Mouse (Mus musculus): Measurements from ENCODE around the gene Ncs1. TPM values are rescaled to one million over a fixed set of nuclear protein-coding genes. Genes with fewer than 3 reads are reported as not detected.

Ncs1 gene
- polyA plus RNA-seq, 1 experiment from 2014 or later = 42.8 TPM

- H3K9ac ChIP-seq (ENCODE audit: low read depth, low read length) = no peak overlapping the region
- no peak for ATAC-seq (replicated peaks; ENCODE audit: insufficient number of reproducible peaks, low FRiP score, low TSS enrichment)
- H3K4me3 ChIP-seq (ENCODE audit: low read depth, low read length) = no peak overlapping the region
- no peaks in the 10 kb centered on the region for H3K27me3 ChIP-seq (ENCODE audit: control insufficient read depth, insufficient read depth, low read length)
- H3K4me2 ChIP-seq = no peak overlapping the region
- no peak overlapping the region for H3K27ac ChIP-seq (ENCODE audit: low read depth, low read length)
- no peaks in the 10 kb centered on the region for H3K36me3 ChIP-seq (ENCODE audit: control insufficient read depth, insufficient read depth, low read length)
- H3K4me1 ChIP-seq (ENCODE audit: control insufficient read depth, insufficient read depth, low read length) = 0 out of 2 replicates have a peak, but pooled peaks cover 9% of the 10 kb centered on the region
- 69% methylated on average over 10 of the region's 10 CpGs for WGBS (ENCODE audit: insufficient replicate concordance)
- no peaks in the 10 kb centered on the region for H3K9me3 ChIP-seq (replicated peaks; ENCODE audit: control insufficient read depth, low read length)
Measured at GRCm38 (mm10) chr2:31327186-31327585, 81.6 kb downstream of the Ncs1 start.

GRCm38 (mm10) chr2:31337706-31338330 is 92.2 kb downstream of the Ncs1 start:
- 37% methylated on average over 12 of the region's 12 CpGs for WGBS (ENCODE audit: insufficient replicate concordance)
- H3K4me2 ChIP-seq = no peak overlapping the region
- H3K9ac ChIP-seq (ENCODE audit: low read depth, low read length) = no peak overlapping the region
- H3K36me3 ChIP-seq (ENCODE audit: control insufficient read depth, insufficient read depth, low read length) = no peaks in the 10 kb centered on the region
- peaks cover 6% of the 10 kb centered on the region; the same call in 1 of the 2 replicates for H3K27me3 ChIP-seq (ENCODE audit: control insufficient read depth, insufficient read depth, low read length)
- ATAC-seq (replicated peaks; ENCODE audit: insufficient number of reproducible peaks, low FRiP score, low TSS enrichment) = no peak
- peaks cover 34% of the 10 kb centered on the region for H3K4me1 ChIP-seq (ENCODE audit: control insufficient read depth, insufficient read depth, low read length)
- H3K4me3 ChIP-seq (ENCODE audit: low read depth, low read length) = no peak overlapping the region
- no peaks in the 10 kb centered on the region for H3K9me3 ChIP-seq (replicated peaks; ENCODE audit: control insufficient read depth, low read length)
- H3K27ac ChIP-seq (ENCODE audit: low read depth, low read length) = no peak overlapping the region

GRCm38 (mm10) chr2:31339826-31340225 is 94.2 kb downstream of the Ncs1 start:
- H3K9ac ChIP-seq (ENCODE audit: low read depth, low read length) = no peak overlapping the region
- H3K4me3 ChIP-seq (ENCODE audit: low read depth, low read length) = no peak overlapping the region
- H3K9me3 ChIP-seq (replicated peaks; ENCODE audit: control insufficient read depth, low read length) = no peaks in the 10 kb centered on the region
- H3K27ac ChIP-seq (ENCODE audit: low read depth, low read length) = no peak overlapping the region
- no peak for ATAC-seq (replicated peaks; ENCODE audit: insufficient number of reproducible peaks, low FRiP score, low TSS enrichment)
- WGBS (ENCODE audit: insufficient replicate concordance) = 42% methylated on average over 9 of the region's 9 CpGs
- H3K36me3 ChIP-seq (ENCODE audit: control insufficient read depth, insufficient read depth, low read length) = no peaks in the 10 kb centered on the region
- peaks cover 6% of the 10 kb centered on the region for H3K27me3 ChIP-seq (ENCODE audit: control insufficient read depth, insufficient read depth, low read length)
- H3K4me1 ChIP-seq (ENCODE audit: control insufficient read depth, insufficient read depth, low read length) = peaks cover 33% of the 10 kb centered on the region
- no peak overlapping the region for H3K4me2 ChIP-seq

DNA sequence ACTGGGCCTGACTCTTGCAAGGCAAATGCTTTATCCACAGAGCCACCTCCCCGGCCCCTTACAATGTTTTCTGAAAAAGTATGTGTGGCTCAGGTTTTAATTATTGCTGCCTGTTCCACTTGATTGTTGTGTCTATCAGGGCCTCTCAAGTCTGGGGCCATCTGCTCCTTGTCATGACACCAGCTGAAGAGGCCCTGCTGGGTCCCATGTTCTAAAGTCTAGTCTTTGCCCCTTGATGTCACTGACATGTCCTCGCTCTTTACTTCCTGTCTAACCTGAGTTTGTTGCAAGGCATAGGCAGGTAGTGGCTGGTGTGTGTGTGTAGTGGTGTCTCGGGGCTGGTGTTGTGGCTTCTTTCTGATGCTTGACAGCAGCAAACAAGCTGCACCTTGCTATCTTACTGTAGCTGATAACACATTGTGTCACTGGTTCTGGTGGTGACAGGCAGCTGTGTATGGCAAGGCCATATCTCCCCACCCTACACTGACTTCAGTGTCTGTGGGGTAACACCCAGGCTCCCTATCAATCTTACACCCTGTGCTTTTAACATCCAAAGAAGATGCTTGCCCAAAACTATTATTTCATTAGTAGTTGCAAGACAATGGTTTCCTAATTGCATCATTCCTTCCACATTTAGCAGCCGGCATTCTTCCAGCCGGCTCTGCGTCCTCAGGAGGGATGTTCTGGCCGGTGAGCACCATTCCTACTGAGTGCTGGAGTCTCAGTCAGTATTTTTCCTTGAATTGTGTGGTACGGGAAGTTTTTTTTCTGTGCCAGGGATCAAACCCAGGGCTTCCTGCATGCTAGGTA is 96.3 kb downstream of the Ncs1 start:
- Histone ChIP-seq H3K4me2 (no peak overlapping the region), H3K4me1 (ENCODE audit: control insufficient read depth, insufficient read depth, low read length) (peaks cover 33% of the 10 kb centered on the region), H3K9me3 (replicated peaks; ENCODE audit: control insufficient read depth, low read length) (no peaks in the 10 kb centered on the region), H3K36me3 (ENCODE audit: control insufficient read depth, insufficient read depth, low read length) (no peaks in the 10 kb centered on the region), H3K27me3 (ENCODE audit: control insufficient read depth, insufficient read depth, low read length) (peaks cover 8% of the 10 kb centered on the region), H3K9ac (ENCODE audit: low read depth, low read length) (no peak overlapping the region), H3K4me3 (ENCODE audit: low read depth, low read length) (no peak overlapping the region), H3K27ac (ENCODE audit: low read depth, low read length) (peak overlapping the region; percentile 30)
- peak; percentile 66 for ATAC-seq (replicated peaks; ENCODE audit: insufficient number of reproducible peaks, low FRiP score, low TSS enrichment)
- 24% methylated on average over 8 of the region's 8 CpGs for WGBS (ENCODE audit: insufficient replicate concordance)

Other genes with a start within 250 kb of the Ncs1 start
- 19.5 and 20.4 TPM in 2 replicates for gene Fnbp1, start 103.8 kb upstream of the Ncs1 start, polyA plus RNA-seq (2014; fragmentation: Nextera tagmentation; extraction: Ambion mirVana)
- gene Gpr107, start 93.5 kb upstream of the Ncs1 start, polyA plus RNA-seq (2014; fragmentation: Nextera tagmentation; extraction: Ambion mirVana) = 30.4 and 33.8 TPM in 2 replicates
- gene Hmcn2, start 68.6 kb downstream of the Ncs1 start, polyA plus RNA-seq (2014; fragmentation: Nextera tagmentation; extraction: Ambion mirVana) = 0.27 TPM in 1 of 2 replicates, not detected in the other
- 8.8 and 9.0 TPM in 2 replicates for gene Ass1, start 224.4 kb downstream of the Ncs1 start, polyA plus RNA-seq (2014; fragmentation: Nextera tagmentation; extraction: Ambion mirVana)

Data from heart, embryonic 11.5 days (tissue).